Mouse (Mus musculus) cerebellum, adult 2 months (tissue): ENCODE results near the gene Arhgap15.

Experiments used
- CTCF ChIP-seq: fragments of 200-500 bp; IDR thresholded peaks from 2 replicates; pipeline ENCODE4 v1.5.1; 2011; ENCODE audit warnings: low read depth, mild to moderate bottlenecking, control low read depth, low read length, moderate library complexity, borderline replicate concordance; ENCODE audit not compliant: insufficient read depth
- POLR2A ChIP-seq: fragments of 200-500 bp; IDR thresholded peaks from 2 replicates; pipeline ENCODE4 v1.6.1; 2011; ENCODE audit warnings: low read length, control low read depth, borderline replicate concordance; ENCODE audit not compliant: insufficient read depth

GRCm38 (mm10) chr2:44103321-44103720, 354.7 kb downstream of the Arhgap15 start:
- TF ChIP-seq CTCF (no peak), POLR2A (no peak)
